9 mouse cellular contexts compared by ENCODE assay signal in the genomic region with DNA sequence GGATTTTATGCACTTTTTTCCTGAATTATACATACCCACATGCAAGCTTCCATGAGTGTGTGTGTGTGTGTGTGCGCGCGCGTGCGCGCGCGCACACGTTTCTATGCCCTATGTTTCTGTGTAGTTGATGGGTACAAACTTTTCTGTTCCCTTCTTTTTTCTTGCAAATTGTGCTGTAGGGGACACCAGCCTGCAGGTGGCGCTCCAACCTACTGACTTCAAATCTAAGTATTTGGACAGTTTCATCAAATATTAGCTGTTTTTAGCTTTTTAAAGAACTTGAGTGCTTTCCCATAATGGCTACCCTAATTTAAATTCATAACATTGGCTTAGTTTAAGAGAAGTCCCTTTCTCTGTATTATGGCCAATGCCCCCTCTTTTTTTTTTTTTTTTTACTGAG.
DNase-seq lines count a peak whose midpoint lies in the region; ATAC-seq and TF ChIP-seq lines count a peak whose summit lies in the region.
"Had no signal": no experiment of that assay in that cellular context is flagged by ENCODE, and none has a peak within 500 bp of the region (broad histone marks: within the 10 kb centered on the region; RNA-seq: fewer than 3 reads in every experiment).

No protein-coding gene starts in this region.

- H3K36me3 ChIP-seq in ES-Bruce4 (ENCODE audit: control insufficient read depth, insufficient read depth, low read length, poor library complexity, severe bottlenecking): no peaks in the 10 kb centered on the region
- H3K36me3 ChIP-seq: hindbrain, embryonic 15.5 days; limb, embryonic 15.5 days had no signal

- no peak for ATAC-seq in inflammation-experienced regulatory T-cells, adult 6 months

- H3K9ac ChIP-seq in ES-Bruce4 (ENCODE audit: low read depth, poor library complexity, severe bottlenecking): no peak overlapping the region
- H3K9ac ChIP-seq: hindbrain, embryonic 15.5 days; limb, embryonic 15.5 days had no signal

- no peaks in the 10 kb centered on the region for H3K27me3 ChIP-seq in ES-Bruce4 (ENCODE audit: control insufficient read depth, insufficient read depth, low read length, poor library complexity, severe bottlenecking)
- H3K27me3 ChIP-seq: hindbrain, embryonic 15.5 days; limb, embryonic 15.5 days had no signal

- H3K9me3 ChIP-seq in ES-Bruce4 (replicated peaks; ENCODE audit: control insufficient read depth, insufficient read depth, low read length, poor library complexity, severe bottlenecking): no peaks in the 10 kb centered on the region; the same call in none of the 2 replicates
- H3K9me3 ChIP-seq: hindbrain, embryonic 15.5 days; limb, embryonic 15.5 days had no signal

- no peak for TF ChIP-seq EP300 in ES-Bruce4 (IDR thresholded peaks at IDR 0.05; ENCODE audit: insufficient read depth, low read depth, low read length)

- no peak overlapping the region for H3K4me3 ChIP-seq in ES-Bruce4 (ENCODE audit: low read depth, low read length)
- H3K4me3 ChIP-seq: hindbrain, embryonic 15.5 days; limb, embryonic 15.5 days had no signal

- DNase-seq in kidney, postnatal 4 days: peak; percentile 17 to 31
- DNase-seq in kidney, adult 18-20 months: no peak
- DNase-seq in R1 (ENCODE audit: low read depth, low spot score): peak; percentile 29
- DNase-seq in layer of hippocampus, postnatal 25 days (ENCODE audit: extremely low spot score in 1 of 2, low spot score in 1 of 2): peak; percentile 31 to 78
- no peak for DNase-seq in natural killer cell, adult 2 months (ENCODE audit: low spot score in 2 of 2)

- no peak for TF ChIP-seq POLR2A in ES-Bruce4 (IDR thresholded peaks at IDR 0.05; ENCODE audit: insufficient read depth, low read length)

- H3K27ac ChIP-seq in ES-Bruce4 (ENCODE audit: insufficient read depth, low read length): no peak overlapping the region
- H3K27ac ChIP-seq: hindbrain, embryonic 15.5 days; limb, embryonic 15.5 days had no signal

- H3K4me1 ChIP-seq in ES-Bruce4 (ENCODE audit: control insufficient read depth, insufficient read depth, low read length): no peaks in the 10 kb centered on the region
- H3K4me1 ChIP-seq: hindbrain, embryonic 15.5 days; limb, embryonic 15.5 days had no signal

- TF ChIP-seq CTCF in ES-Bruce4 (IDR thresholded peaks at IDR 0.05; ENCODE audit: low read depth, low read length): peak; percentile 22

Comparison
In these comparisons a context has a peak if more than half of its experiments do, and no peak if none do; other contexts are left out.
1. DNase-seq: peak in kidney, postnatal 4 days (2 of 2), R1 (single experiment) and layer of hippocampus, postnatal 25 days (2 of 2); none in kidney, adult 18-20 months (single experiment) and natural killer cell, adult 2 months (0 of 2).